Mouse (Mus musculus) cerebral cortex, adult 2 months (tissue): Measurements from ENCODE around the gene Abcc8.

Experiments
- WGBS: fragments of 180-500 bp; shearing (Covaris S2); methylation state at CpG from one replicate; pipeline ENCODE4 v1.1.7; 2018; 5-methylcytosine and 5-hydroxymethylcytosine counted together

Abcc8 gene

GRCm38 (mm10) chr7:46179431-46180275 is at the start of gene Abcc8:
Gene Abcc8 (minus strand): TSS chr7:46180033.
- 2% methylated on average over 74 of the region's 75 CpGs for WGBS

- WGBS = 42% methylated on average over 4 of the region's 4 CpGs
These were observed 47.1 kb upstream of the Abcc8 start for GRCm38 (mm10) chr7:46226936-46227335.

GRCm38 (mm10) chr7:46226253-46226652 is 46.4 kb upstream of the Abcc8 start:
- 42% methylated on average over 7 of the region's 7 CpGs for WGBS

- 81% methylated on average over 8 of the region's 8 CpGs for WGBS
These were observed 40.8 kb upstream of the Abcc8 start for GRCm38 (mm10) chr7:46220591-46221129.

GRCm38 (mm10) chr7:46218415-46218814 is 38.6 kb upstream of the Abcc8 start:
- 37% methylated on average over 11 of the region's 11 CpGs for WGBS

- 57% methylated on average over 2 of the region's 2 CpGs for WGBS
These were observed 36.6 kb upstream of the Abcc8 start for GRCm38 (mm10) chr7:46216481-46216880.

- 71% methylated on average over 6 of the region's 6 CpGs for WGBS
These were observed 30.4 kb upstream of the Abcc8 start for GRCm38 (mm10) chr7:46210276-46210675.

GRCm38 (mm10) chr7:46208131-46208530 is 28.3 kb upstream of the Abcc8 start:
- WGBS = 65% methylated on average over 8 of the region's 8 CpGs

GRCm38 (mm10) chr7:46204775-46205174 is 24.9 kb upstream of the Abcc8 start:
- 67% methylated on average over 6 of the region's 6 CpGs for WGBS

GRCm38 (mm10) chr7:46204046-46204471 is 24.2 kb upstream of the Abcc8 start:
- 45% methylated on average over 11 of the region's 11 CpGs for WGBS

GRCm38 (mm10) chr7:46201649-46202048 is 21.8 kb upstream of the Abcc8 start:
- WGBS = 49% methylated on average over 14 of the region's 14 CpGs

- 67% methylated on average over 6 of the region's 6 CpGs for WGBS
These were observed 20.2 kb upstream of the Abcc8 start for GRCm38 (mm10) chr7:46200021-46200420.

- 88% methylated on average over 5 of the region's 5 CpGs for WGBS
These were observed 15.5 kb upstream of the Abcc8 start for GRCm38 (mm10) chr7:46195356-46195755.

- WGBS = 7% methylated on average over 3 of the region's 3 CpGs
These were observed 1.8 kb upstream of the Abcc8 start for GRCm38 (mm10) chr7:46181590-46181989.

- WGBS = 90% methylated on average over 1 of the region's 1 CpGs
These were observed 10.9 kb downstream of the Abcc8 start for GRCm38 (mm10) chr7:46168980-46169379.

- 92% methylated on average over 6 of the region's 6 CpGs for WGBS
These were observed 11.4 kb downstream of the Abcc8 start for GRCm38 (mm10) chr7:46168402-46168801.

- 95% methylated on average over 7 of the region's 7 CpGs for WGBS
These were observed 11.9 kb downstream of the Abcc8 start for GRCm38 (mm10) chr7:46167901-46168300.

GRCm38 (mm10) chr7:46165876-46166275 is 14.0 kb downstream of the Abcc8 start:
- 91% methylated on average over 11 of the region's 11 CpGs for WGBS

GRCm38 (mm10) chr7:46162731-46163130 is 17.1 kb downstream of the Abcc8 start:
- 80% methylated on average over 5 of the region's 5 CpGs for WGBS

GRCm38 (mm10) chr7:46162132-46162727 is 17.6 kb downstream of the Abcc8 start:
- 68% methylated on average over 11 of the region's 11 CpGs for WGBS

GRCm38 (mm10) chr7:46161615-46162014 is 18.2 kb downstream of the Abcc8 start:
- 51% methylated on average over 3 of the region's 3 CpGs for WGBS

GRCm38 (mm10) chr7:46157746-46158145 is 22.1 kb downstream of the Abcc8 start:
- WGBS = 63% methylated on average over 7 of the region's 7 CpGs
